Mouse (Mus musculus): ENCODE data around the gene Scn3b. TPM values are rescaled to one million over a fixed set of nuclear protein-coding genes. Genes with fewer than 3 reads are reported as not detected.
A peak's percentile ranks its signal among the peaks of the same experiment; 100 is the strongest.

The Scn3b gene
- polyA plus RNA-seq, 1 experiment from 2014 or later, result 1.5 TPM

DNA sequence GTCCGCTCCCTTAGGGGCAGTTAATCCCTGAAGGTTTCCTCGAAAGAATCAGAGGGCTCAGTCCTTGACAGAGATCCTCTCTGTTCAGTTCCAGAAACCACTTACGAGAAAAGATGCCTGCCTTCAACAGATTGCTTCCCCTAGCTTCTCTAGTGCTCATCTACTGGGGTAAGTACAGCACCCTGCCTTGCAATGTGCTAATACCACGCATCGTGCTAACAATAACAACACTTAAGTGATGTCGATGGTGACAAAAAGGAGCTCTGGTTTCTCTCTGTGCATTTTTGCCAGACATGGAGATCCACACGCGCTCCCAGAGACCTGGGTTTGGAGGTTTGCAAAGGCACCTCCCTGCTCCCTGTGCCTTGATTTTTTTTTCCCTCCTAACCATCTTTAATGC is 863 bp downstream of the Scn3b start:
- no peak for ATAC-seq (replicated peaks; ENCODE audit: insufficient number of reproducible peaks, insufficient read depth, low FRiP score, low read depth)
- Histone ChIP-seq H3K9ac (no peak overlapping the region), H3K4me1 (replicated peaks) (peaks cover 20% of the 10 kb centered on the region), H3K9me3 (replicated peaks) (no peaks in the 10 kb centered on the region), H3K4me3 (peak overlapping the region; percentile 38), H3K4me2 (peak overlapping the region; percentile 73; the same call in 1 of the 2 replicates), H3K36me3 (no peaks in the 10 kb centered on the region), H3K27me3 (peaks cover 26% of the 10 kb centered on the region), H3K27ac (no peak overlapping the region)
- WGBS, result 22% methylated on average over 8 of the region's 8 CpGs

DNA sequence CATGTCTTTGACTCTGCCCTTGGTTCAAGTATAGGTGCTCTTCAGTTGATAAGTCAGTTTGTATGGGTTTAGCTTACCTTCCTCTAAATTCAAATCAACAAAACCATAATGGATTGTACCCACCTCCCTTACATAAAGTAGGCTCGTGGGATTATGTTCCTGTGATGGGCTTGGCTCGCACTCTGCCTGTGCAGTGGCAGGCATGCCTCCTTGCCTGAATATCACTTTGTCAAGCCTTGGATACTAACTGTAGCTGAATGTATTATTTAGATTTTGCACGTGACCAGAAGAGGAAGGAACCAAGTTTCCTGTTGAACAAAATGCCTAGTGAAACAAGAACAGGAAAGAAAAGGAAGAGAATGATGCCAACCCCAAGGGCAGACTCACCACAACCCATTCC is 2.1 kb downstream of the Scn3b start:
- peaks cover 20% of the 10 kb centered on the region for H3K4me1 ChIP-seq (replicated peaks)
- H3K9ac ChIP-seq, result no peak overlapping the region
- WGBS, result 60% methylated on average over 3 of the region's 3 CpGs
- H3K27me3 ChIP-seq, result peaks cover 26% of the 10 kb centered on the region
- H3K27ac ChIP-seq, result no peak overlapping the region
- no peaks in the 10 kb centered on the region for H3K36me3 ChIP-seq
- ATAC-seq (replicated peaks; ENCODE audit: insufficient number of reproducible peaks, insufficient read depth, low FRiP score, low read depth), result no peak
- no peaks in the 10 kb centered on the region for H3K9me3 ChIP-seq (replicated peaks)
- H3K4me3 ChIP-seq, result no peak overlapping the region
- H3K4me2 ChIP-seq, result no peak overlapping the region

DNA sequence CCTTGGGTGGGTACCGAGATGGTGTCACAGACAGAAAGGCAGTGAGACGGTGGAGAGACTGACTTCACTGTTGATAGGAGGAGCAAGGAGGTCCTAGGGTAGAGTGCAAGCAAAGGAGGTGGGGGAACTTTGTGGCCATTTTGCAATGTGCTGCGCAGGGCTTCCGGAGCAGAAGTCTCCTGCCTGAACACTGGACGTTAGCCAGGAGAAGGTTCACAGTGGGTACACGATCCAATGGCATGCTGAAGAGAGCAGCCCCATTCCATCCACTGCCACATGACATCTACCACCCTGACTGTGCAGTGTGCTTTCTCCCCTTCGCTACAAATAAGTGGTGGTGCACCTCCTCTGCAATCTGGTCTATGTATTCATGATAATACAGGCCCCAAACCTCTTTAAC is 3.8 kb downstream of the Scn3b start:
- no peak overlapping the region for H3K27ac ChIP-seq
- 72% methylated on average over 7 of the region's 7 CpGs for WGBS
- no peak overlapping the region for H3K4me2 ChIP-seq
- no peak for ATAC-seq (replicated peaks; ENCODE audit: insufficient number of reproducible peaks, insufficient read depth, low FRiP score, low read depth)
- no peaks in the 10 kb centered on the region for H3K36me3 ChIP-seq
- peaks cover 19% of the 10 kb centered on the region for H3K27me3 ChIP-seq
- peaks cover 20% of the 10 kb centered on the region for H3K4me1 ChIP-seq (replicated peaks)
- H3K9me3 ChIP-seq (replicated peaks), result no peaks in the 10 kb centered on the region
- no peak overlapping the region for H3K4me3 ChIP-seq
- no peak overlapping the region for H3K9ac ChIP-seq

DNA sequence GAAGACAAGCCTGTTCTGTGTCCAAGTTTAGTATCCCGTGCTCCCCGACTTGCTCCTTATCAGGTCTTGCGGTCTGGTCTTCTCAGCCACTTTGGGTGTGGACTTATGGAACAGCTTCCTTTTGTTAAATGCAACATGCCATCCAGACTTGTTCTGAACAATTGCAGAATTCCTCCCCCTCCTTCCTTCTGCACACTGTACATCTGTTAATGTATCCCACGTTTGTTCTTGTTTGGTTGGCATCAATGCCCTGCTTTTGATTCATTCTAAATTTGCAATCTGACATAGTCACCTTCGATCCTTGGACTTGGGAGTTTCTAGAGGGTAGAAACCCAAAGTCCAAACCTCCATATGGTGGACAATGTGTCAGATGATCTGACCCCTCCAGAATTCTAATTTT is 6.9 kb downstream of the Scn3b start:
- no peak for ATAC-seq (replicated peaks; ENCODE audit: insufficient number of reproducible peaks, insufficient read depth, low FRiP score, low read depth)
- H3K36me3 ChIP-seq, result no peaks in the 10 kb centered on the region
- no peak overlapping the region for H3K4me3 ChIP-seq
- H3K27ac ChIP-seq, result no peak overlapping the region
- no peaks in the 10 kb centered on the region for H3K27me3 ChIP-seq
- H3K9ac ChIP-seq, result no peak overlapping the region
- H3K4me2 ChIP-seq, result no peak overlapping the region
- 68% methylated on average over 5 of the region's 5 CpGs for WGBS
- no peaks in the 10 kb centered on the region for H3K9me3 ChIP-seq (replicated peaks)
- peaks cover 9% of the 10 kb centered on the region; the same call in 1 of the 2 replicates for H3K4me1 ChIP-seq (replicated peaks)

DNA sequence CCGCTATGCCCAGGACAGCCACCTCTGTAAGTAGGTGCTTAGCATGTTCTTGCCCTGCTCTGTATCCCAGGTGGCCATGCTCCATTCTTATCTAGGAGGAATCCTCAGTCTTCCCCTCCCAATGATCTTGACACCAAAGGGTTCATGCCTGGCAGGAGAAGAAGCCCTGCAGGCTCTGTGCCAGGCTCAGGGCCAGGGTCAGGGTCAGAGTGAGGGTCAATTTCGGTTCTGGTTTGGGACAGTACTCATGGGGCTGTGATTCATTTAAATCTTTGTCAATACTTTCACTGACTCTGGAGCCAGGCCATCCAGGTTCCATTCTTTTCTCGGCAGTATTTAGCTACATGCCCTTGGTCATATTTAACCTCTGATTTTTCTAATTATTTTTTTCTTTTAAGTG is 8.7 kb downstream of the Scn3b start:
- H3K27me3 ChIP-seq, result no peaks in the 10 kb centered on the region
- H3K4me3 ChIP-seq, result no peak overlapping the region
- H3K4me2 ChIP-seq, result no peak overlapping the region
- no peak overlapping the region for H3K9ac ChIP-seq
- 75% methylated on average over 3 of the region's 3 CpGs for WGBS
- ATAC-seq (replicated peaks; ENCODE audit: insufficient number of reproducible peaks, insufficient read depth, low FRiP score, low read depth), result no peak
- H3K27ac ChIP-seq, result no peak overlapping the region
- H3K36me3 ChIP-seq, result no peaks in the 10 kb centered on the region
- H3K9me3 ChIP-seq (replicated peaks), result no peaks in the 10 kb centered on the region
- H3K4me1 ChIP-seq (replicated peaks), result peaks cover 7% of the 10 kb centered on the region; the same call in 1 of the 2 replicates

DNA sequence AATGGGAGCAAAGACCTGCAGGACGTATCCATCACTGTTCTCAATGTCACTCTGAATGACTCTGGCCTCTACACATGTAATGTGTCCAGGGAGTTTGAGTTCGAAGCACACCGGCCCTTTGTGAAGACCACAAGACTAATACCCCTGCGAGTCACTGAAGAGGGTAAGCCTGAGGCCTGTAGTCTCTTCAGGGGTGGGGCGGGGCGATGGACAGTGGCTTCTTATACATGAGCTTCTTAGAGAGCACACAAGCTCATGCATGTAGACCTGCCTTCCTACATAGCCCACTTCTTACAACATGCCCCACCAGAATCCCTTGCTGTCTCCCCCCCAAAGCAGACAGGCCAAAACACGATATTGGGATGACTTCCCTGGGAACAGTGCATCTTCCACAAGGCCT is 10.4 kb downstream of the Scn3b start:
- Histone ChIP-seq H3K27ac (no peak overlapping the region), H3K36me3 (no peaks in the 10 kb centered on the region), H3K4me2 (no peak overlapping the region), H3K9me3 (replicated peaks) (no peaks in the 10 kb centered on the region), H3K27me3 (no peaks in the 10 kb centered on the region), H3K4me1 (replicated peaks) (no peaks in the 10 kb centered on the region), H3K4me3 (no peak overlapping the region), H3K9ac (no peak overlapping the region)
- no peak for ATAC-seq (replicated peaks; ENCODE audit: insufficient number of reproducible peaks, insufficient read depth, low FRiP score, low read depth)
- WGBS, result 88% methylated on average over 7 of the region's 7 CpGs

DNA sequence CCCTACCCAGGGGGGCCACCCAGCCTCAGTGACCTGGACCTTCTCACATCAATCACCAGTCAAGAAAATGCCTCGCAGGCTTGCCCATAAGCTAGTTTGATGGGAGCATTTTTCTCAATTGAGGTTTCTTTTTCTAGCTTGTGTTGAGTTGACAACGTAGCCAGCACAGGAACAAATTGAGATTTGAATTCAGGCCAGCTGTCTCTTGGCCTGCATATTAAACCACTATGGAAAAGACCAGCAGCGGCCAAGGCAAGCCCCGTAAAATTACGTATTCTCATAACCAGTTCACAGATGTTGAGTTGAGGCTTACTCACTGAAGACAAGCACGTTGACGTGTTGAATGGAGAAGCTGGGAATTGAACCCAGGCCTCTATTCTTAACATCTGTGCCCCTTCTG is 14.0 kb downstream of the Scn3b start:
- Histone ChIP-seq H3K27ac (no peak overlapping the region), H3K27me3 (no peaks in the 10 kb centered on the region), H3K4me1 (replicated peaks) (no peaks in the 10 kb centered on the region), H3K36me3 (no peaks in the 10 kb centered on the region), H3K4me2 (no peak overlapping the region), H3K9ac (no peak overlapping the region), H3K9me3 (replicated peaks) (no peaks in the 10 kb centered on the region), H3K4me3 (no peak overlapping the region)
- 78% methylated on average over 7 of the region's 7 CpGs for WGBS
- ATAC-seq (replicated peaks; ENCODE audit: insufficient number of reproducible peaks, insufficient read depth, low FRiP score, low read depth), result no peak

DNA sequence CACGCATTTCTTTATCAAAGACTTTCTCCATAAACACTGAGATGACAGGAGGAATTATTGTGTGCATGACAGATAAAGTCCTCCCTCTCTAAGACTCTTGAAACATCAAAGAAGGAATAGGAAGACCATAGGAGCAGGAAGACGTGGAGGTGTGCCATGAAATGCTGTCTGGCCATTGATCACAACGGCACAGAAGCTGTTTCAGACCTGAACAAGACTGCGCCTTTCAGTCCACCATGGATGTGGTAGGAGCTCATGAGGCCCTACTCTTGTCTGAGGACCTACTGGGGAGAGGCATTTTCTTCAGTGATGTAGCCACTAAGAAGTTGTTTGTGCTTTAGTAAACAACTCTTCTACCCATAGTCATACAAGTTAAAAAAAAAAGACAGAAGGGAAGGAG is 23.5 kb downstream of the Scn3b start:
- 86% methylated on average over 4 of the region's 4 CpGs for WGBS
- Histone ChIP-seq H3K4me2 (no peak overlapping the region), H3K4me1 (replicated peaks) (no peaks in the 10 kb centered on the region), H3K27me3 (no peaks in the 10 kb centered on the region), H3K9ac (no peak overlapping the region), H3K4me3 (no peak overlapping the region), H3K36me3 (peaks cover 14% of the 10 kb centered on the region; the same call in 1 of the 2 replicates), H3K9me3 (replicated peaks) (no peaks in the 10 kb centered on the region), H3K27ac (no peak overlapping the region)
- no peak for ATAC-seq (replicated peaks; ENCODE audit: insufficient number of reproducible peaks, insufficient read depth, low FRiP score, low read depth)

DNA sequence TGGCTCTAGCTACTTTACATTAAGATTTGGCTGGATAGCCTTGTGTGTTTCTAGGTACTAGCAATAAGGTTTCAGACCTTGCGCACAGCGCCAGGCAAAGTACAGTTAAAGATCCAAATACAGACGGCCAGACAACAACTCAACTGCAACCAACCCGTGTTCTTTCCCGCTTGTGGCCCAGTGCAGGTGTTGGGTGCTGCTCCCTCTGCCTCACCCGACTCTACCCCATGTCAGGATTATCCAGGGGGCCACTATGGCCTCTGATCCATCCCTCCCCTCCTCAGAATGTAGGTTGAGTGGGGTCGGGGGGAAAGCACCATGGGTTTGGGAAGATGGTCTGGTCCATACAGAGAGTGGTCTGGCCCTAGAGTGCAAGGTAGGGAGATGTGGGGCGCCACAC is 24.3 kb downstream of the Scn3b start:
- Histone ChIP-seq H3K27me3 (no peaks in the 10 kb centered on the region), H3K36me3 (peaks cover 19% of the 10 kb centered on the region; the same call in 1 of the 2 replicates), H3K9ac (no peak overlapping the region), H3K9me3 (replicated peaks) (no peaks in the 10 kb centered on the region), H3K4me2 (no peak overlapping the region), H3K27ac (no peak overlapping the region), H3K4me3 (no peak overlapping the region), H3K4me1 (replicated peaks) (no peaks in the 10 kb centered on the region)
- 0 out of 2 replicates have a peak, but pooled peaks have one; percentile 43 for ATAC-seq (replicated peaks; ENCODE audit: insufficient number of reproducible peaks, insufficient read depth, low FRiP score, low read depth)
- 83% methylated on average over 8 of the region's 8 CpGs for WGBS

DNA sequence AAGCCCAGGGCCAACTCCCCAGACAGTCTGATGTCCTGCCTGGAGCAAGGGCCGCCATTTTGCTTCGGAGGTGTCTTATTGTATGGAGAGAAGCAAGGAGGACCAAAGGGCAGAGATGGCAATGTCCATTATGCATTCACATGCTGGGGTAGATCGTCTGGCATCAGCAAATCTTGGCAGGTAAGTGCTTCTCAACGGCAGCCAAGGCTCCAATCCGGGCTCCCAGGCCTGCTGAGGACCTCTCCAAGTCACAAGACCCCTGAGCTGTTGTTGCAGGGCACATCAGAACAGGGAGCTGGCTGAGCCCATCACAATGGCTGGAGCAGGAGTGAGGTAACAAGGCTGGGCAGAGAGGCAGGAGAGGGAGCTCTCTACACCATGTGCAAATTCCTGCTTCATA is 24.7 kb downstream of the Scn3b start:
- no peak overlapping the region for H3K4me3 ChIP-seq
- 85% methylated on average over 5 of the region's 5 CpGs for WGBS
- ATAC-seq (replicated peaks; ENCODE audit: insufficient number of reproducible peaks, insufficient read depth, low FRiP score, low read depth), result no peak
- H3K4me1 ChIP-seq (replicated peaks), result no peaks in the 10 kb centered on the region
- peaks cover 23% of the 10 kb centered on the region; the same call in 1 of the 2 replicates for H3K36me3 ChIP-seq
- no peaks in the 10 kb centered on the region for H3K9me3 ChIP-seq (replicated peaks)
- no peak overlapping the region for H3K9ac ChIP-seq
- H3K27me3 ChIP-seq, result no peaks in the 10 kb centered on the region
- no peak overlapping the region for H3K27ac ChIP-seq
- H3K4me2 ChIP-seq, result no peak overlapping the region

DNA sequence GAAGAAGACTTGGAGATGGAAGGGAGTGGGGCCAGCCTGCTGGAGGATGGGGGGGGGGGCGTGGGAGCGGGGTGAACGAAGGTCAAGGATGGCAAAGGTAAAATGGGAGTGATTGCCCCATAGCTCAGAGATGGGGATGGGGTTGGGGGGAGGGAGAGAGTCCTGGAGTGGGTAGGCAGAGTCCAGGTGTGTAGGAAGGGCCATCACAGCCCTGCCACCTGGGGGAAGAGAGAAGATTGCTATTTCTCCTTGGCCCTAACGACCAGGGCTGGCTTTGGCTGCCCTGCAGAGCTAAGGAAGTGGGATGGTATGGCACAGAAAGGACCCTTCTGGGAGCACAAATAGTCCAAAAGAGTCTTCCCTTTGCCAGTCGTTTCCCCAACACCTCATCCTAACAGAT is 25.2 kb downstream of the Scn3b start:
- no peaks in the 10 kb centered on the region for H3K4me1 ChIP-seq (replicated peaks)

DNA sequence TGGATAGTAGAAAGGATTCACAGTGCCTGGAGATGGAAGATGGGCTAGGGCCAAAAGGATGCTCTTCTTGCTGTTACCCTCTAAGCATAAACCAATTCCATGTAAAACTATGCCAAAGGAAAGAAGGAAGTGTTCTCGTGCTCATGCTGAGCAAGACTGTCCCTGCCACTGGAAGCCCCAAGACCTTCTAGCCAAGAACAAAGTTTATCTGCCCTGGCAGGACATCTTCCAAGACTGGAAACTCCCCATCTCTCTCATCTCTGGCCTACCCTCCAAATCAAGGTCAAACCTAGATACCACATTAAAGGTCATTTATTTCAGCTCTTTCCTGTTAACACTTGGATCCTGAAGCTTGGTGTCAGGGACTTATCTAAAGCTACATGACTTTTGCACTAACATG is 25.8 kb downstream of the Scn3b start:
- no peak for ATAC-seq (replicated peaks; ENCODE audit: insufficient number of reproducible peaks, insufficient read depth, low FRiP score, low read depth)
- H3K36me3 ChIP-seq, result peaks cover 25% of the 10 kb centered on the region
- no peak overlapping the region for H3K9ac ChIP-seq

More for the DNA sequence above, 25.2 kb downstream of the Scn3b start:
- H3K9me3 ChIP-seq (replicated peaks), result no peaks in the 10 kb centered on the region
- H3K27me3 ChIP-seq, result no peaks in the 10 kb centered on the region
- H3K4me2 ChIP-seq, result no peak overlapping the region
- H3K36me3 ChIP-seq, result peaks cover 23% of the 10 kb centered on the region; the same call in 1 of the 2 replicates
- 82% methylated on average over 5 of the region's 5 CpGs for WGBS
- no peak overlapping the region for H3K9ac ChIP-seq
- no peak for ATAC-seq (replicated peaks; ENCODE audit: insufficient number of reproducible peaks, insufficient read depth, low FRiP score, low read depth)
- H3K4me3 ChIP-seq, result no peak overlapping the region
- no peak overlapping the region for H3K27ac ChIP-seq

More for the DNA sequence above, 25.8 kb downstream of the Scn3b start:
- H3K27ac ChIP-seq, result no peak overlapping the region
- 79% methylated on average over 1 of the region's 1 CpGs for WGBS
- H3K4me2 ChIP-seq, result no peak overlapping the region
- no peaks in the 10 kb centered on the region for H3K27me3 ChIP-seq
- no peak overlapping the region for H3K4me3 ChIP-seq
- H3K9me3 ChIP-seq (replicated peaks), result no peaks in the 10 kb centered on the region
- H3K4me1 ChIP-seq (replicated peaks), result no peaks in the 10 kb centered on the region

All from heart, embryonic 15.5 days (tissue).